Mouse (Mus musculus): ENCODE data around the gene Pkp1.

Gene Pkp1

GRCm38 (mm10) chr1:135906736-135907135 is 12.3 kb downstream of the Pkp1 start:
- DNase-seq (ENCODE audit: low spot score) = peak; percentile 72

DNA sequence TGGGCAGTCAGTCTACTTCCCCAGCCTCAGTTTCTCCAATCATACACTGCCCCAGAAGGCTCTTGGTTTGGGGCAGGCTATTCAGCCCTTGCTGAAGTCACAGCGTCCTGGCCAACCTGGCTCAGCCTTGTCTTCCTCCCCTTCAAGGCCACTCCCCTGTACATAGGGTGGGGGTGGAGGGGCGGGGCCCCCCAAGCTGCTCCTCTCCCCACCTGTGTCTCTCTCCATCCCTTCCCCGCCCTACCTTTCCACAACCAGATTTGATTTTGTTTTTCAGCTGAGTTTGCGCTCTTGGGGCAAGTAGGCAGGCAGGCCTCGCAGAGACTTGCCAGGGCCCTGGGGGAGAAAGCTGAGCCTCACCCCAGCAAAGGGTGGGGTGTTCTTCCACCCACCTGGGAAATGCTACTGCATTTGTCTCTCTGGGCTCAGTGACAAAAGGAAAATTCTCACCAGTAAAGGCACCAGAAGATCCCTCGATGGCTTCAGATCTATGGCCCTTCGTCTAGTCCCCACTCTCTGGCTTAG is 19.0 kb downstream of the Pkp1 start:
- DNase-seq (ENCODE audit: low spot score) = no peak

GRCm38 (mm10) chr1:135899295-135899694 is 19.7 kb downstream of the Pkp1 start:
- DNase-seq (ENCODE audit: low spot score) = no peak

- DNase-seq (ENCODE audit: low spot score) = peak; percentile 57
Observed at GRCm38 (mm10) chr1:135895367-135895766, 23.6 kb downstream of the Pkp1 start.

DNA sequence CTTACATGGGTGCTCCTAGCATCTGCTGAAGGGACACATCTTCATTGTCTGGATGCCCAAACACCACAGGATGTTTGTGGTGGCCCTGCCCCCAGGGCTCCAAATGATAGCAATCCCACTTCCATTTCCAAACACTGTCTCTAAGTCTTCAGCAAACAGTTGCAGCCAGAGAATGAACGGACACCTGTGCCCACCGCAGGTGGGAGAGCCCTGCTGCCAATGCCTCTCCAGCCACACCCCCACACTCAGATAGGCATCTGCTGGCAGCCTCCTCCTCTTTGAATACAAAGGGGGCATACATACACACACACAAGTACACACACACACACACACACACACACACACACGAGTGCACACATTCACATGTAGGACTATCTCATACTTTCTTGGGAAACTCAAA is 25.6 kb downstream of the Pkp1 start:
- DNase-seq (ENCODE audit: low spot score) = no peak

GRCm38 (mm10) chr1:135892764-135893163 is 26.2 kb downstream of the Pkp1 start:
- no peak for DNase-seq (ENCODE audit: low spot score)

- no peak for DNase-seq (ENCODE audit: low spot score)
Observed at GRCm38 (mm10) chr1:135892233-135892632, 26.8 kb downstream of the Pkp1 start.

GRCm38 (mm10) chr1:135891424-135892216 is 27.4 kb downstream of the Pkp1 start:
- no peak for DNase-seq (ENCODE audit: low spot score)

- no peak for DNase-seq (ENCODE audit: low spot score)
Observed at GRCm38 (mm10) chr1:135889461-135890185, 29.4 kb downstream of the Pkp1 start.

DNA sequence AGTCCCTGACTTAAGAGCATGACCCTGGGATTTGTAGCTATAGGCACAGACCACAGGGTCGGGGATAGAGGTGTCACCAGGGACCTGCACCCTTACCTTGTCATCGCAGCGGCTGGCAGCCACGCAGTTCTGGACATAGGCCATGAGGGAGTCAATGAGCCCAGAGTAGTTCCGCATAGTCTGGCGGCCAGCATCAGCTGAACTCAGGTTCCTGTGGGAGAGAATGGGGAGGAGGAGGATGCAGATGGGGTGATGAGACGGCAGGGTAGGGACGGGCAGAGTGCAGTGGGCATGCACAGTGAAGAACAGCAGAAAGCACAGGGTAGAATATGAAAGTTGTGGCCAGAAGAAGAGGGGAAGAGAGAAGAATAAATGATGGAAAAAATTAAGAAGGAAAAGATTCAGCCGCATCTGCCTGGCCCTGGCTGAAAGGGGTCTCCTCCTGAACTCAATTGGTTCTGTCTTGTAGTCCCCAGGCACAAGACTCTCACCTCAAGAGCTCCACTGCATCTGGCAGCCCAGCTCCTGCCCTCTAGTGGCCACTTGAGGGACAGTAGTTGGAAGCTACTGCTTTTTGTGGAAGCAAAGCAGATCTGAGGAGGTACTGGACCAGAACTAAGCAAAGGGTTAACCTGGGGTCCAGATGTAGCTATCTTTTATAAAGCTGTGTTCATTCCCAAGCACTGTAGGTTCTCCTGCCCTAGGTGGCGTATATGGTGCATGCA is 36.5 kb downstream of the Pkp1 start:
- peak; percentile 68 for DNase-seq (ENCODE audit: low spot score)

DNA sequence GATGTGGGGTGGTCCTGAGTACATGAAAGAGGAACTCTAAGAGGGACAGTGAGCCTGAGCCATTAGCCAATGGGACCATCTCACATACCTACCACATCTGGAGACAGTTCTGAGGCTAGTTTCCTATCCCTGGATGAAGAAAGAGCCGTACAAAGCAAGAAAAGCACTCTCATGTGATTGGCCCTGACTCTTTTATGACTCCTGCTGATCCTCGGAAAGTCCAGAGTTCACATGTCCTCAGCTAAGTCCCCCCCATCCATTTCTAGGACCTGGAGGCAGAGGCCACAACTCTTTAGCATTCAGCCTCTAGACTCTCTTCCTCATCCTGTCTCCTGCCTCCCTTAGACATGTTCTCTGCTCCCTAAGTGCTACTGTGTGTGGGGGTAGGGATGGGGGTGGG is 41.8 kb downstream of the Pkp1 start:
- no peak for DNase-seq (ENCODE audit: low spot score)

DNA sequence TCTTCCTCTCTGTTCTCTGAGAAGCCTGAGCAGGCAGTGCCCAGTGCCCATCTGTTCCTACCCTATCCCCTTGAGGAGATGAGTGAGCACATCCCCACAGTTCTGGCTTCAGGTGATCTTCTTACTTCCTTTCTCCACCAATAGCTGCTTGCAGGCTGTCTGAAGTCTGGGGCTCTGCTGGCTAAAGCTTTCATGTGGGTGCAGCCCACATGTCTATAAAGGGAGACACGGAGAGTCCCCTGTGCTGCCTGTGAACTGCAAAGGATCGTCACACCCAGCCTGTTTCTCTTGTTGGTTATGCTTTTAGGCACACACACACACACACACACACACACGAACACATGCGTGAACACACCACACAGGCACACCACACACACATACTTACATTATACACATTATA is 46.0 kb downstream of the Pkp1 start:
- DNase-seq (ENCODE audit: low spot score) = no peak

DNA sequence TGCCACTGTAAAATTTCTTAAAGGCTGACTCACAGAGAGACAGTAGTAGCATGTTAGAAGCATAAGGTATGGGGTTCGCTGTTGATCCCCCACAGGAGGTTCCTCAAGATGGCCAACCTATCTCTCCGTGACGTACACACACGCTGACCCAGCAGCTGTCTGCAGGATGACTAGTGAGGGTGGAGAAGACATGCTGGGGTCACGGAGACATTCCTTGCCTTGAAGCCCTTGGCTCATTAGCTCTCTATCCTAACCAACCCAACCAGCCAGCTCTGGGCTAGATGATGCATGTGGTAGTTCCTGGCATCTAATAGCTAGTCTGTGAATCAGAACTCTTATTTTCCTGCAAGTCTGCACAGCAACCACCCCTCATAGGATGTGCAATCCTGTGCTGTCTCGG is 50.4 kb downstream of the Pkp1 start:
- DNase-seq (ENCODE audit: low spot score) = no peak

DNA sequence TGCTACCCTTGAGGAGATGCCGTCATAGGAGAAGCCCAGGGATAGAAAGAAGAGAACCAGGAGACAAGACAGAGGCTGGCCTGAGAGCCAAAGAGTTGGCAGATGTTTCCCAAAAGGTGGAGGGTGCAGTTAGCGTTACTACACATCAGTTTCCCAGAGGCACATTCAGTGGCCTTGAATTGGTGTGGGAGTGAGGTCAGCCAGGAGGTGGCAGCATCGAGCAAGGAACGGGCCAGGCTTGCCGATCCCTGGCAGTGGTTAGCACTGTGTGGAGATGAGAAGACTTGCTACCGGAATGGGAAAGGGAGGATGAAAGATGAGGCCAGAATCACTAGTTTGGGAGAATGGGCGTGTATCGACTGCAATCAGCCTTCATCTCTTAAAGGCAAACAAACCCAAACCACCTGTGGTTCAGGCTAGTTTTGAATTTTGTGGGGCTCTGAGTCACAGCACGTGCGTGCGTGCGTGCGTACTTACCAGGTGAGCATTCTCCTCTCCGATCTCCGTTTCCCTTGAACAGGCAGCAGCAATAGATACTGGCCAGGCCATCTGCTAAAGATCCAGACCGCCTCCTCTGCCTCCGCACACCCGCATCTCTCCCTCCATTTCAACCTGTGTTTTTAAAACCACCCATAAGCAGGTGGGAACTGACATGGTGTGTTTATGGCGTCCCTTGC is 53.4 kb downstream of the Pkp1 start:
- DNase-seq (ENCODE audit: low spot score) = peak; percentile 89

- DNase-seq (ENCODE audit: low spot score) = no peak
Observed at GRCm38 (mm10) chr1:135864830-135865229, 54.2 kb downstream of the Pkp1 start.

GRCm38 (mm10) chr1:135863786-135864335 is 55.1 kb downstream of the Pkp1 start:
- DNase-seq (ENCODE audit: low spot score) = no peak

- DNase-seq (ENCODE audit: low spot score) = no peak
Observed at GRCm38 (mm10) chr1:135862561-135862960, 56.4 kb downstream of the Pkp1 start.

DNA sequence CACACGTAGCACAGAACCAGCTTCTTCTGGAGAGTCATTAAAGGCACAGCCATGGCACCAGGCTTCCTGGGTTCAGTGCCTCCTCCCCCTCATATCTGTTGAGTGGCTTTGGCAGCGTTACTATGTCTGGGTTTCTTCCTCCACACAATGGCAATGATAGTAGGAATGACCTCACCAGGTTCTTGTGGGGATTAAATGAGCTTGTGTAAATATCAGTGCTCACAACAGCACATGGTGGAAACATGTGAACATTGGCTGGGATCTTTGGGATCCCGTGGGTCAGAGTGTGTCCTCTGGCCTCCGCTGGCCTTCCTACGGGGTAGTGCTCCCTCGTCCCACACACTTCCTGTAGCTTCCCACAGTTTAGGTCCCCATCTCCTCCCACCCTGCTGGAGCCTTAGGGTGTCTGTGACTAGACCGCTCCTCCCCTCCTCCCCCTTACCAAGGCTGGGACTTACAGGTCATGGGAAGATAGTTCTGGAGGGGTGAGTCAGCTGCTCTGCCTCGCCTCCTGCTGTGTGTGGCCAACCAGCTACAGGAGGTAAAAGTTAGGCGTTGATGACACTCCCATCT is 56.9 kb downstream of the Pkp1 start:
- no peak for DNase-seq (ENCODE audit: low spot score)

- DNase-seq (ENCODE audit: low spot score) = no peak
Observed at GRCm38 (mm10) chr1:135861091-135861490, 57.9 kb downstream of the Pkp1 start.

GRCm38 (mm10) chr1:135858533-135858932 is 60.5 kb downstream of the Pkp1 start:
- no peak for DNase-seq (ENCODE audit: low spot score)

GRCm38 (mm10) chr1:135857137-135857775 is 61.8 kb downstream of the Pkp1 start:
- no peak for DNase-seq (ENCODE audit: low spot score)

Data from urinary bladder, postnatal 14 days (tissue).